Mouse (Mus musculus) G1E (cell line): Measurements from ENCODE around the gene Zfp984.
"Not testable (repeated sequence)": the region's sequence is repeated elsewhere in the genome, so short reads cannot be mapped to it uniquely, and the experiment has no call there.

ENCODE experiments used
- CTCF ChIP-seq: IDR thresholded peaks from 2 replicates; pipeline ENCODE4 v1.5.1; 2012; ENCODE audit warnings: low read depth, low read length, inconsistent platforms, mixed read lengths
- GATA1 ChIP-seq: IDR thresholded peaks from 2 replicates; pipeline ENCODE4 v1.6.1; 2012; ENCODE audit warnings: borderline replicate concordance, low read length, inconsistent platforms, mixed read lengths

GRCm38 (mm10) chr4:147839282-147839681 is 29.7 kb upstream of the Zfp984 start:
- TF ChIP-seq CTCF, GATA1: not testable (repeated sequence)
